10 mouse cellular contexts compared by ENCODE assay signal in the genomic region with DNA sequence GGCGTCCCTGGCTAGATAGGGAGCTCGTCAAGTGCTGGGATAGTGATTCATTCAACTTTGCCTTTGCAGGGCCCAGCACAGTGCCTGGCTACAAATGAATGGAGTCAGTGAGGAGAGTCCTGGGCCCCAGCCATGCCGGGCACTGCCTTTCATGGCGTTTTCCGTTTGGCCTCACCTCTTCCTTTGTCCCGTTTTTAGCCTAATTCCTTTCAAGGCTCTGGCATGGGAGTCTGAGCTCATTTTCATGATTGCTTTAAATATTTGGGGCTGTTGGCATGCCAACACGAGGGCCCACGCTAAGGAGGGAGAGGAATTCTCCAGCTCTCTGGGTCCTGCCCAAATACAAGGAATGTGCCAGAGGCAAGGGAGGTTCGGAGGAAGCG. TPM values are rescaled to one million over a fixed set of nuclear protein-coding genes. Genes with fewer than 3 reads are reported as not detected.
DNase-seq lines count a peak whose midpoint lies in the region; ATAC-seq lines count a peak whose summit lies in the region.
"Had no signal": no experiment of that assay in that cellular context is flagged by ENCODE, and none has a peak within 500 bp of the region (broad histone marks: within the 10 kb centered on the region; RNA-seq: fewer than 3 reads in every experiment).

No protein-coding gene starts in this region.

- intact Hi-C loops in left cerebral cortex, postnatal 4 days (cut with DNase I) = no loop called here

- peak; percentile 32 for DNase-seq in layer of hippocampus, adult 11-12 months (ENCODE audit: low spot score)
- DNase-seq in layer of hippocampus, adult 9-10 months (ENCODE audit: low spot score) = no peak
- peak; percentile 50 for DNase-seq in left cerebral cortex, postnatal 4 days
- peak; percentile 75 to 78 for DNase-seq in right cerebral cortex, postnatal 10 days (ENCODE audit: low spot score in 2 of 2)
- DNase-seq in adipocyte (ENCODE audit: low spot score) = no peak
- DNase-seq in gastrocnemius, postnatal 25 days = no peak

- ATAC-seq in frontal cortex, adult (ENCODE audit: low TSS enrichment) = peak; percentile 83
- no peak for ATAC-seq in inflammation-experienced regulatory T-cells, adult 6 months

RNA-seq across cellular contexts. Expression of gene Rpl37a, which starts 28.6 kb away (rescaled TPM):
- 100 to 1,000 TPM; 775 to 782 TPM for total RNA-seq in left cerebral cortex, postnatal 4 days (2021)
- total RNA-seq in gastrocnemius, postnatal 25 days (2021) = 100 to 1,000 TPM; 500 to 526 TPM
- polyA plus RNA-seq in inflammation-experienced regulatory T-cells, adult 6 months (2017; shearing (Covaris generic)) = 1,000 to 10,000 TPM; 1,830 to 2,995 (median 2,931) TPM

RNA-seq across cellular contexts. Expression of gene Ankar, which starts 39.3 kb away (rescaled TPM):
- not detected for total RNA-seq in left cerebral cortex, postnatal 4 days (2021)
- not detected for total RNA-seq in gastrocnemius, postnatal 25 days (2021)
- polyA plus RNA-seq in inflammation-experienced regulatory T-cells, adult 6 months (2017; shearing (Covaris generic)) = under 1 TPM in 1 of 3 experiments, not detected in 2; 0.85 TPM
- polyA plus RNA-seq: heart, embryonic 16.5 days; macrophage had no signal

Comparison
In these comparisons a context has a peak if more than half of its experiments do, and no peak if none do; other contexts are left out.
1. DNase-seq: peak in layer of hippocampus, adult 11-12 months (single experiment), left cerebral cortex, postnatal 4 days (single experiment) and right cerebral cortex, postnatal 10 days (2 of 2); none in layer of hippocampus, adult 9-10 months (single experiment), adipocyte (single experiment) and gastrocnemius, postnatal 25 days (single experiment).